Mouse (Mus musculus) heart, postnatal 36 days (tissue): Measurements from ENCODE around the gene Plekhh1. TPM values are rescaled to one million over a fixed set of nuclear protein-coding genes. Genes with fewer than 3 reads are reported as not detected.

Experiments
- DNase-seq, 2 experiments: peaks; one replicate each; pipeline ENCODE4 v3.0.0; 2021 to 2022
- intact Hi-C: fragments of 180-260 bp; cut with DNase I; formaldehyde crosslinking; loops from one replicate; pipeline ENCODE4 v1.15.1; 2025
- total RNA-seq, 2 experiments: library from RNA; stranded (reverse); gene quantifications; 2 replicates each; pipeline ENCODE4 v1.2.3; 2021

Gene Plekhh1
- 1 to 10 TPM; 1.6 to 2.1 TPM for total RNA-seq

DNA sequence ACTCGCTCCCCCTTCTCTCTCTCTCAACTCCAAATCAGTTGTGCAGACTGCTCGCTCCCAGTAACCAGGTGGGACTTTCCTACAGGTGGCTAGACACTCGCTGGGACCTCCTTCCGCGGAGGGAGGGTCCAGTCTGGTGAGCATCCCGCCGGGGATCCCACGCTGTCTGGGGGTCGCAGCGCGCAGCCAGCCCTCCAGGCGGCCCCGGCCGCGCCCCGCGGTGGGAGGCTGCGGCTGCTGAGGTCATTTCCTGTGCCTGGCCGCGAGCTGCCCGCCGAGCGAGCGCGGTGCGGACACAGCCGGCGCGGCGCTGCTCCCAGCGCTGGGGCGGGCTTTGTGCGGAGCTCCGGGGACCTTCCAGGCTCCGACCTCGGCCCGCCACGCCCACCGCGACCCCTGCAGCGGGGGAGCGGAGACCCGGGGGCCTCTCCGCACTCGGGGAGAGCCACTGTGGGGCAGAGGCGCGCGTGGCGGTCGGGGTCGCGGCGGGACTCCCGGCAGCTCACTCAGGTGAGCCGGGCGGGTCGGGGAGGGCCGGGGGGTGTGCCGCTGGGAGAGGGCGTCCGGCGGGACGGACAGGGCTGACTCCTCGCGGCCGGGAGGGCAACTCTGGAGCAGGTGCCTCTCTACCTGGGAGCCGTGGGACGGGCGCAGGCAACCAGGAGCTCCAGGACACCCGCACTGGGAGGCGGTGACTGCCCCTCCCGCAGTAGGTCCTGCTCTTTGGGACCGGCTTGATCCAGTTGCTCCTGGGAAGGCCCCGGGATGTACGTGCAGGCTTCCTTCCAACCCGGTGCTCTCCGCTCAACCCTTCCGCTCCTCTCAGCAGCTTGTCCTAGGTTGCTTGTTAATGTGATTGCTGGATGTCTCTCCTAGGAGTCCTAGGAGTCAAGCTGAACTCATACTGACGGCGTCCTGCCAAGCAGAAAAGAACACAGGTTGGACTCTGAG lies at the start of gene Plekhh1:
Plekhh1 (plus strand) TSS at position 253 of the 951 bp plus-strand sequence.
- intact Hi-C loops: no loop called here
- DNase-seq: peak; percentile 45 to 52

DNA sequence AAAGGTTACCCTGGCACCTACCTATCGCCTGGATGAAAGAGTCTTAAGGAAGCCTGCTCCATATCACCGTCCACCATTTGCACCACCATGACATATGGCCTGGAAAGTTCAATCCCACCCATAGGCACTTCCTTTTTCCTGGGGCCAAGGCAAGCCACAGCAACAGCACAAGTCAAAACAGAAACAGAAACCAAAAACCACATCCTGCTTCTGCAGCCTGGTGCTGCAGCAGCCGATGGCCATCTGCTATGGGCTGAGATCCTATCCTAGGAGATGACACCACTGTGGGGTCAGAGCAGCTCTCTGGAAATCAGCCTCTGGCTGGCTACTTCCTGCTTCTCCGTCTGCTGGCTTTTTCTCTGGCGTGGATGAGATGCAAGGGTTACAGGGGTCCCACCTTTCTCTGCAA lies 48.3 kb upstream of the Plekhh1 start:
- intact Hi-C loops: loop anchor here (2.0 kb wide), 1 partner anchor 26 kb away; the partner anchor contains the start of gene Tmem229b
- DNase-seq: peak; percentile 42 to 46

DNA sequence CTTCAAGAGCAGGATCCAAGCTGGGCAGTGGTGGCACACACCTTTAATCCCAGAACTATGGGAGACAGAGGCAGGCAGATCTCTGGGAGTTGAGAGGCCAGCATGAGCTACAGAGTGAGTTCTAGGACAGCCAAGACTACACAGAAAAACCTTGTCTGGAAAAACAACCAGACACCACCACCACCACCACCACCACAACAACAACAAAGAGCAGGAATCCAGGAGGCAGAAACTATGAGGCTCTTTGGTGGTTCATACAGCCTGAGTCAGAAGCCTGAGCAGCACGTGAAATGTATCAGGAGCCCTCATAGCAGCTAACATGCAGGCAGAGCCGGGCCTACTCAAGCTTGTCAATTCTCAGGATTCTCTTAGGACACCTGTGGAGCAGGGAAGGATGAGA lies 47.8 kb upstream of the Plekhh1 start:
- DNase-seq: no peak
- intact Hi-C loops: loop anchor here (2.0 kb wide), 1 partner anchor 26 kb away; the partner anchor contains the start of gene Tmem229b

DNA sequence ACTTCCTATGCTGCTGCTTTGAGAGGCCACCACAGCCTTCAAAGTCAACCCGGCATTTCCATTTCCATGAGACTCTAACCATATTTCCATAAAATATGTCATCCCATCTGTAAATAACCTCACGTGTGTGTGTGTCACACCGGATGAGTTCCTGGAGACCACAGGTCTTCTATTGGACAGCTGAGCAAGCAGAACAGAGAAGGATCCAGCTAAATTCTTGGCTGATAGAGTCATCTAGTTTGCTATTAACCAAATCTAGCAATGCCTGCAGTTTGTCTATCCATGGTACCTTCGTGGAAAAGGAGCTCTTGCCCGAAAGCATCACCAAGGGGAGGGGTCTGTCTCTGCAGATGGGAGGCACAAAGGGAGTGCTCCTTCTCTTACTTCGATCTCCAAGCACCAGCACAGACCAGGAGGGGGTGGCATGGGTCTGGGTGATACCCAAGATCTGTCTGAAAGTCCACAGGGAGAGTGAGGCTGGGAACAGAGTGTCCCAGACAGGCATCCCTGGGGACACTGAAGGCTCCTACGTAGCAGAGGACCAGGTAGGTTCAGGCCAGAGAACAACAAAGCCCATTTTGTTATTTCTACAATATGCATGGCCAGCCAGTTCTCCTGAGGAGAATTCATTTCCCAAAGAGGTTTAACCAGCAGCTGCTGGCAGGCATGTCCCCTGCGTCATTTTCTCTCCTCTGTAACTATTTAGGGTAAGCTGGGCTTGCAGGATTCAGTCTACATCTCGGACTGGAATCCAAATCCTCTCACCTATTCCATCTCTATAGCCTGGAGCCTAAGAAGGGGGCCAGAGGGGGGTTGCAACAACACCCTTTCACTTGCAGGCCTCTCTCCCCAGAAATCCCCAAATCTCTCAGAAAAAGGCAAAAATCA lies 46.8 kb upstream of the Plekhh1 start:
- DNase-seq: no peak
- intact Hi-C loops: loop anchor here (2.0 kb wide), 1 partner anchor 25 kb away; the partner anchor contains the start of gene Tmem229b

DNA sequence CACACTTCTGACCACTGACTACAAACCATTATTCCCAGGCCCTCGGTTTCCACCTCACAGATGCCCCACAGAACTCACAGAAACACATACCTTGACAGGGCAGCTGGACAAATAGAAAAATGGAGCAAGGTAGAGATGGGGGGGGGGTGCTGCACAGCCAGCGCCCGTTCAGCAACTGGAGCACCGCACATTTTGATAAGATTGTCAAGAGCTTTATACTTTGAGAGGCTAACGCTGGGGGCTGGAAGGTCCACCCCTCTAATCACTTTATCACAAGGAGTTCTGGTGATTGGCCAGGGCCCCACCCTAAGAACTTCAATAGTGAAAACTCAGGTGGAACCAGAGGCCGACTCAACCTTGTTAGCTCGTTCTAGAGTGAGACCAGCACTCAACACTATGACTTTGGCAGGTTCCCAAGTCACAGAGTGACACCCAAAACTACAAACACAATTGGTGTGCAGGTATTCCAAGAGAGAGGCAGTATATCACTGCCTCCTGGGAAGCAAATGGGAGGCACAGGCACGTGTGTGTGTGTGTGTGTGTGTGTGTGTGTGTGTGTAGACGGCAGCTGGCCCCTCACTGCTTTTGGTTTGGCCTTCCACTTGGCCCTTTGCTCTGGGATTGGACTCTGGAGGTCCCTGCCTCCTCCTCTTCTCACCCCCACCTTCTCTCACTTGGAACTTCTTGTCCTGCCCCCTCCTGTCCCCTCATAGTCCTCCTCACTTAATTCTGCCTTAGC lies 45.5 kb upstream of the Plekhh1 start:
- intact Hi-C loops: no loop called here
- DNase-seq: no peak

DNA sequence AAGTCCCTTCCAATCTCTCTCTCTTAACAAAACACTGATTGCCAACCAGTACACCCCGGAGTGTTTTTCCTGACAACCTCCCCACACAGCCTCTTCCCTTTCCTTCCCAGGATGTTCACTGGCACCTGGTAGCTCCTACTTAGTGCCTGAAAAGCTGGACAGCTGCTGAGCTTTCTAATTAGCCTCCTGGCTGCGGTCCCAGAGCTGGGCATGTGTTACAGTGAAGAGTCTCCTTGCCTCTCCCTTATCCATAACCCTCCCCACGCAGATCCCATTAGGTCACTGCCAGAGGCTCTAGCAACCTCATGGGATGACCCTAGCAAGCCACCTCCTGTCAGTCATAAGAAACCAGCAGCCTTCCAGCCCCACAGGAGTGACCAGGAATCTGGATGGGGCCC lies 44.9 kb upstream of the Plekhh1 start:
- intact Hi-C loops: no loop called here
- peak; percentile 48 to 62 for DNase-seq

DNA sequence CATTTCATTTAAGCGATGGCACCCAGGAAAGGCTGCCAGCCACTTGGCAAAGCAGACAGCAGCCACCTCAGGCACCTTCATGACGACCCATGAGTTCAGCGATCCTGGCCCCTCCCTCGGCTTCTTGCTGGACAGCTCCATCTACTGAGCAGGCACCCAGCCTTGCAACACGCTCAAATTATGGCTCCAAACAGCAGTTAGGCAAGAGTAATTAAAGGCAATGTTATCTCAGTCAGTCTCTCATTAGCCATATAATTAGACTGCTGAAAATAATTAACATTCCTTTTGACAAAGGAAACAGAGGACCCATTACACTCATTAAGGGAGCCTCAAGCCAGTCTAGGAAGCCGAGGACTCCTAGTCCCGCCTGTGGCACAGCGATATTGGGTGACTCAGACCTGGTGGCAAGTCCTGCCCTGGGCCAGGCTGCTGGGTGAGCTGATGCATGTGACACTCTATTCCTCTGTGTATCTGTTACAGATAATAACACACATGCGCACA lies 41.3 kb upstream of the Plekhh1 start:
- intact Hi-C loops: no loop called here
- DNase-seq: no peak

DNA sequence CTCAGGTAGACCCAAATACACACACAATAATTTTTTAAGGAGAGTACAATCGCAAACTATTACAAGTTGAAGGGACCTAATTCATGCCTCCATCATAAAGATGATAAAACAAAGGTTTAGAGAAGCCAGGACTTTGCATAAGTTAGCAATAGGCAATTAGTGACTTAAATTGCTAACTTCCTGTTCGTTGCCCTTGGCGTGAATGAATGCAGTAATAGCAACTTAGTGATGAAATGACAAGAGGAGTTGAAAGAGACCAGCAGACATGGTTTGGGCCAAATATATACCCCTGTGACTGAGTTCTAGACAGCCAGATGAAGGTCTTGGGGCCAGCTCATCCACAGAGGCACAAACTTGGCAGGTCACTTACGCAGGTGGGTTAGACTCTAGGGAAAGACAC lies 32.7 kb upstream of the Plekhh1 start:
- intact Hi-C loops: no loop called here
- no peak for DNase-seq

DNA sequence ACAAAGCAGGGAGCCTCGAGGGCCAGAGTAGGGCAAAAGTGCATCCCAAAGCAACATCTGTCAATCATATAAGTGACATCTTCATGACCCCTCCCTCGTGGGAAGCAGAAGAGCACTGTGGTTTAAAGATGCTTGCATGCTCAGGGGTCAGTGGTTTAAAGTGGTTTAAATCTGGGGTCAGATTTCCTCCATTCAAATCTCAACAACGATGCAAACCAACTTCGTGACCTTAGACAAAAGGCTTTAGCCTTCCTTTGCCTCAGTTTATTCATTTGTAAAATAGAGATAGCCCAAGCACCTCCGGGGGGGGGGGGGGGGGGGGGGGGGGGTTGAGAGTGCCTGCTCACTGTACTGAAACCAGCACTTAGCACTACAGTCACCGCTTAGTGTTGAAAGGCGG lies 32.3 kb upstream of the Plekhh1 start:
- intact Hi-C loops: no loop called here
- no peak for DNase-seq

DNA sequence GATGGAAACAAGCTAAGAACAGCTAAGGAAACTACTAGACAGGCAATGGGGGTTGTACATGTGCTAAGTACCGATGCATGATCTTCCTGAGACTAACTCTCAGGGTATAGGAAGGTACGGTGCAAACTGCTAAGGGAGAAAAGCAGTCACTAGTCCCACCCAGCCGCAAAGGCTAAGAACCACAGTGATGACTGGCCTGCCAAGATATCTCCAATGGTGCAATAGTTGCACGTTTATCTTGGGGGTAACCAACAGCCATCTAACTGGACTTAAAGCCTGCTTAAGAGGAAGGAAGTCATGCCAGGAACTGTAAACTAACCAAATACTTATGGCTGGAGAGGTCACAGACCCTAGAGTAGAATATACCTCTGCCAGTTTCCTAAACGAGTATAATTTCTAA lies 26.6 kb upstream of the Plekhh1 start:
- intact Hi-C loops: no loop called here
- DNase-seq: no peak

DNA sequence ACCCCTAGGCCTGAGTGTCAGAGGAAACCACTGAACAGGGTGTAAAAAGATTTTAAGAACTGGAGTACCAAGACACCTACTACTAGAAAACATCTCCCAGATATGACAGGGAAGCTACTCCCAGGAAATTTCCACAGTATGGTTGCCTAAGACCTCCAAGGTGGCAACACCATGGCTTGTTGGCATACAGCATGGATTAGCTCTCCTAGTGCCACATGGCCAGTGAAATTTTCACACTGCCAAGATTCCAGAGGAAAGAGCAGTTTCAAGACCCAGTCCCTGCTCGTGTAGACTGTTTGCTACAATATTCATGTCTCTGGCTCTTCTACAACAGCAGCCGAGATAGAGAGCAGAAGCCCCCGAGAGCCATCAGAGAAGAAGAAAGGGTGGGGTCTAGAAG lies 26.0 kb upstream of the Plekhh1 start:
- intact Hi-C loops: no loop called here

DNA sequence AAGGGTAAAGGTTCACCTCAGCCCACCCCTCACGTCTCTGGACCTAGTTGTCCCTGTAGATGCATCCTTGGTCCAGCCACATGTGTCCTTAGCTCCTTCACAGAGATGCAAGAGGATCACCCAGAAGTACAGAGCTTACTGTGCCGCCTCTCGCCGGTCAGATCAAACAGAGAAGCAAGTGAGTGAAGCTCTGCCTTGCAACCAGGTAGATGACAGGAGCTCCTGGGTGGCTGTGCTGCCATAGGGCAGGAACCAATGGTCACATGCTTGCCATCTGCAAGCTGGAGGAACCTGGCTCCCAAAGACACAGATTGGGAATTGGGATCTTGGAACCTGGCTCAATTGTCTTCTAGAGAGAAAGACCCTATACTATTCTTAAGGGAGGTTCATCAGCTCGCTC lies 23.5 kb upstream of the Plekhh1 start:
- intact Hi-C loops: loop anchor here (5.0 kb wide), 1 partner anchor 88 kb away; no protein-coding TSS in a partner anchor
- no peak for DNase-seq

More for the DNA sequence above, 26.0 kb upstream of the Plekhh1 start:
- DNase-seq: no peak

DNA sequence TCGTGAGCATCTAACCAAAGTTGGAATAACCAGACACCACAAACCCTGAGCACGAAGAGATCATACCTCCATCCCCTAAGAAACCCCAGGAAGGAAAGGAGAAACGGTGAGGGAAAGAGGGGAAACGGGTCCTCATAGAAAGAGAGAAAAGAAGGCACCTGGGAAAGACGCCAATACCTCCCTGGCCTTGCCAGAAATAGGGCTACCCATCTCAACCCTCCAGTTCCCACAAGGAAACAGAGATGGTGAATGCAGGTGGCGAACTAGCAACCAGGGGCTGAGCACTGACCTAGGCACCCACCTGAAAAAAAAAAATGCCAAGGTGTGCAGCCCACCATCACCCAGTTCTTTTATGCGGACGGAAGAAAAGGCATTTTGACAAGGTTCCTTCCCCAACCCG lies 22.9 kb upstream of the Plekhh1 start:
- intact Hi-C loops: loop anchor here (2.0 to 5.0 kb wide), 2 partner anchors 25 to 89 kb away; no protein-coding TSS in a partner anchor
- DNase-seq: no peak

DNA sequence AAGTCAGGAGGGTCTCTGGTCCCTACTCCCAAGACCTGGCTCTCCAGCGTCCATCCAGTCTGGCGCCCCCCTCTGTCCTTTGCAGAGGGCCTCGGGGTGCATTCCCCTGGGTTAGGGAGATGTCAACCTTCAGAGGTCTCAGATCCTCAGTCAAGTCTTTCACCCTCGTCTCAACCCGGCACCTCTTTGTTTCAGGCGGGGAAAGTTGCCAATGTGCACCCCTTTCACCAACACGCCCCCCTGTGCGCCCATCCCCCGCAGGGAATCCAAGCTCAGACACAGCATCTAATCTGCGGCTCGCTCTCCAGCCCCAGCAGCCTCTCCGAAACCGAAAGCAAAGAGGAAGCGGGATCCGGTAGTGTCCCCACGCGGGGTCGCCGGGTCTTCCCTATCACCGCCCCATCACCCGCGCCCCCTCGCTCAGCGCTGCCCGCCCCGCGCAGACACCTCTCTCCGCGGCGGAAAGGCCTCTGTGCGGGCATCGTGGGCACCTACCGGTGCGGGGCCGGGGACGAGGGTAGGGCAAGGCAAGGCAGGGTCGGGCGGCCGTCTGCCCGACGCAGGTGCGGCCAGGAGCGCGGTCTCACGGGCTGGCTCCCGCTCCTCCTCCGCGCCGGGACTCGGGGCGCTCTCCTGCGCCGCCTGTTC lies 22.4 kb upstream of the Plekhh1 start:
- DNase-seq: peak; percentile 49 to 64

DNA sequence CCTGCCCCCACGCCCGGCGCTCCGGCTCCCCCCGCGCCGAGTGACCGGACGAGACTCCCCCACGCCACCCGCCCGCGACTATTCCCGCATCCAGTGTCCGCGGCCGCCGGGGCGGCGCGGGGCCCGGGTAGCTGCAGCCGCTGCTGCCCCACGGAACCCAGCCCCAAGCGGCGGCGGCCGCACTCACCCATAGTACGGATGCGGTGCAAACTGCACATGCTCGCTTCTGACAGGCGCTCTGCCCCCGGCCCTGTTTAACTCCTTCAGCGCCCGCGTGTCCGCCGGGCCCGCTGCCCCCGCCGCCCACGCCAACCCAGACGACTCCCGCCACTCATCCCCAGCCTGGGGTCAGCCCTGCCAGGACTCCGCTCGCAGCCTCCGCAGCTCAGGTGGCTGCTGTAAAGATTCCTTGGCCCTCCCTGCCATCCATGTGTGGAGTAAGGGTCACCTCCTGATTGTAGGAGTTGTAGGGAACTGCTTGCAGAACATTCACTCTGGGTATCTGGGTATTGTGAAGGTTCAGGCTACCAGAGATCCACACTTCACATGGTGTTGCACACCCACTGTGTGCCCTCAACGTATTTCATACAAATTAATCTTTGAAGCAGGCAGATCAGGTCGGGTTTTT lies 21.7 kb upstream of the Plekhh1 start, which contains the start of gene Tmem229b:
Tmem229b (minus strand) TSS at position 502 of the 628 bp plus-strand sequence.
- peak; percentile 48 to 51 for DNase-seq
- intact Hi-C loops: loop anchor here (2.0 to 5.0 kb wide), 2 partner anchors 26 to 90 kb away; no protein-coding TSS in a partner anchor

More for the DNA sequence above, 22.4 kb upstream of the Plekhh1 start:
- intact Hi-C loops: loop anchor here (2.0 to 5.0 kb wide), 2 partner anchors 26 to 89 kb away; no protein-coding TSS in a partner anchor

DNA sequence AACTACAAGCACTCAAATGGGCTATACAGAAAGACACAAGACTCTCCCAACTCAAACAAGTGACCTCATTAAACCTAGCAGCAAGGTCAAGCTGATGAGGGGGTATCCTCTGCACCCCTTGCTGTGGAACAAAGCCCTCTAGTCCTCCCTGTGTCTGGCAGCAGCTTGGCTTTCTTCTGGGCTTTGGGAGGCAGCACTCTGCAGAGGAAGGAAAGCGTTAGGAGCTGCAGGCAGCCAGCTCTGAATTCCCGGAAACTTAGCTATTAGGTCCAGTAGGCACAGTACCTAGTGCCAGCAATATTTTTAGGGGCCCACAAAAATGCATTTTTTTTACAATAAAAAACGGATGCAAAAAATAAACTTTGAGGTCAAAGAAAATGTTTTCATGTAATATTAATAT lies 18.4 kb upstream of the Plekhh1 start:
- intact Hi-C loops: no loop called here

DNA sequence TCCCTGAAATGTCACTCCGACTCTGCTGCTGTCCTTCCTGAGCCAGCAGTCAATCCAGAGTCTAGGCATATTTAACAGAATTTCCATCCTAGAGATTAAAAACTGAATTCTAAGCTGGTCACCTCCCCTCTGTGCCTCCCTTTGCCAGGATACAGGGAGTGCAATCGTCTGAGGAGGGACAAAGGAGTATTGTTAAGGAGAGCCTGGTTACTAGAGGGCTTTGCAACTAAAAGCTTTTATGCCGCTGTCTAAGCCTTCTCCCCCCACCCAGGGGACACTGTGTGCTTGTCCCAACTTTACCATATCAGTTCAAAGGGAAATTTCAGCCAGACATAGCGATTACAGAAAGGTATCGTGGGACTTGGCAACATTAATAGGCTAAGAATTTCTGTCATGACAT lies 12.9 kb upstream of the Plekhh1 start:
- intact Hi-C loops: no loop called here
- DNase-seq: no peak

More for the DNA sequence above, 18.4 kb upstream of the Plekhh1 start:
- DNase-seq: no peak

DNA sequence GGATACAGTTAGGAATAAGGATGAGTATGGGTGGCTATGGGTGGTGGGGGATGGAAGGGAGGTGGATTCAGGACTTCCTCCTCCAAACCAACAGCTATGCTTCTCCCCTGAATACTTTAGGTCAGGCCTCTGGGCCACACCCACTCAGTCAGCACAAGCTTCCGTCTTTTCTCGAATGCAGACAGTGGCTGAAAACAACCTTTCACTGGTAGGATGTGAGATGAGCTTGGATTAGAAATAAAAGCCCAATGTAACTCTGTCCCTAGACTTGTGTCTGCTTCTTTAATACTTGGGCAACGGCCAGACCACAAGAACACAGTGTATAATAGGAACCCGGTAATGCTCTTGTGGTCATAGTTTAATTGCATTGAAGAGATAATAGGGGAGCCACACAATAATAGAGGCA lies 11.0 kb upstream of the Plekhh1 start:
- intact Hi-C loops: no loop called here
- DNase-seq: peak in 1 of 2 experiments; percentile 7

DNA sequence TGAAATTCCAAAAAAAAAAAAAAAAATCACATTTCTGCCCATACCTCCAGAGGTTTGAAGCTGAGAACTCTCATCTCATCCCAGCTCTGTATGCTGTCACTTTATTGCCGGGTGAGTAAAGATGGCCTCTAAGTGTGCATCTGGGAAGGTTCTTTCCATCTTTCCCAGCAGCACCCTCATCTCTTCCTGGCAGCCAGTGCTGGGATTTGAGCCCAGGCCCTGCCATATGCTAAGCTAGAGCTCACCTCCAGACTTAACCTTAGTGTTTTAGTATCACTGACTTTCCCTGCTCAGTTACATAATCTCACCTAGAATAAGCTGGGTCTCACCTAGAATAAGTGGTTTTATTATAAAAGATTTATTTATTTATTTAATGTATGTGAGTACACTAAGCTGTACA lies 7.1 kb upstream of the Plekhh1 start:
- intact Hi-C loops: no loop called here
- no peak for DNase-seq
